Mouse (Mus musculus) embryonic facial prominence, embryonic 10.5 days (tissue): ENCODE measurements around the gene Tmem107. TPM values are rescaled to one million over a fixed set of nuclear protein-coding genes. Genes with fewer than 3 reads are reported as not detected.

Experiments
- DNase-seq: peaks from one replicate; pipeline ENCODE4 v3.0.0-alpha.2; 2017; ENCODE audit warnings: low spot score
- H3K27ac ChIP-seq: fragments of 300-500 bp; sonication (generic); replicated peaks from 2 replicates; pipeline ENCODE4 v1.5.1; 2016; ENCODE audit warnings: mild to moderate bottlenecking
- H3K27me3 ChIP-seq: fragments of 300-500 bp; sonication (generic); replicated peaks from 2 replicates; pipeline ENCODE4 v1.6.1; 2016; ENCODE audit warnings: low read depth, mild to moderate bottlenecking; ENCODE audit not compliant: poor library complexity, severe bottlenecking
- H3K36me3 ChIP-seq: fragments of 300-500 bp; sonication (generic); replicated peaks from 2 replicates; pipeline ENCODE4 v1.6.1; 2016; ENCODE audit warnings: mild to moderate bottlenecking, moderate library complexity
- H3K4me1 ChIP-seq: fragments of 300-500 bp; sonication (generic); 2 replicates; pipeline ENCODE4 v1.6.1; 2016
- H3K4me3 ChIP-seq: fragments of 300-500 bp; sonication (generic); 2 replicates; pipeline ENCODE4 v1.5.1; 2016; ENCODE audit warnings: mild to moderate bottlenecking, moderate library complexity
- H3K9me3 ChIP-seq: fragments of 300-500 bp; sonication (generic); 2 replicates; pipeline ENCODE4 v1.6.1; 2016; ENCODE audit warnings: mild to moderate bottlenecking
- WGBS: fragments of 180-500 bp; shearing (Covaris S2); methylation state at CpG from one replicate; pipeline ENCODE4 v1.1.7; 2016; 5-methylcytosine and 5-hydroxymethylcytosine counted together
- polyA plus RNA-seq: library from polyadenylated mRNA; unstranded; fragments of >200 nt; fragmentation: Nextera tagmentation; extraction: Ambion mirVana; gene quantifications from 2 replicates; pipeline ENCODE4 v1.2.1, GENCODE M21; 2016

Gene Tmem107
- polyA plus RNA-seq, 1 experiment from 2014 or later = 41.0 TPM

- Histone ChIP-seq H3K4me1 (peaks cover 41% of the 10 kb centered on the region), H3K36me3 (peaks cover 43% of the 10 kb centered on the region), H3K4me3 (peak overlapping the region; percentile 93), H3K9me3 (no peaks in the 10 kb centered on the region), H3K27me3 (no peaks in the 10 kb centered on the region), H3K27ac (peak overlapping the region; percentile 98)
- DNase-seq = no peak
- 18% methylated on average over 9 of the region's 9 CpGs for WGBS
These were observed 24.2 kb upstream of the Tmem107 start for GRCm38 (mm10) chr11:69046395-69046774.

GRCm38 (mm10) chr11:69047592-69047991 lies 23.0 kb upstream of the Tmem107 start:
- no peak overlapping the region for H3K27ac ChIP-seq
- DNase-seq = no peak
- 92% methylated on average over 12 of the region's 12 CpGs for WGBS
- H3K4me3 ChIP-seq = peak overlapping the region; percentile 93
- H3K27me3 ChIP-seq = no peaks in the 10 kb centered on the region
- no peaks in the 10 kb centered on the region for H3K9me3 ChIP-seq
- H3K36me3 ChIP-seq = peaks cover 55% of the 10 kb centered on the region
- H3K4me1 ChIP-seq = peaks cover 41% of the 10 kb centered on the region

DNA sequence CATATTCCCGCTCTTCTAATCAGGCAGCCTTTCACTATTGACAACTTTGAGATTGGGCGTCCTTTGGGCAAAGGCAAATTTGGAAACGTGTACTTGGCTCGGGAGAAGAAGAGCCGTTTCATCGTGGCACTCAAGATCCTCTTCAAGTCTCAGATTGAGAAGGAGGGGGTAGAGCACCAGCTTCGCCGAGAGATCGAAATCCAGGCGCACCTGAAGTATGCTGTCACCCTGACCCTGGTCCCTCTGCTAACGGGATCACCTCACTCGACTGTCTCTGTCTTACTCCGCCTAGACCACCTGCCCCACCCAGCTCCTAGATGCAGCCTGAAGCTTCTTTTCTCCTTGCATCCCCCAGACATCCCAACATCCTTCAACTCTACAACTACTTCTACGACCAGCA lies 22.5 kb upstream of the Tmem107 start:
- Histone ChIP-seq H3K36me3 (peaks cover 61% of the 10 kb centered on the region), H3K4me1 (peaks cover 41% of the 10 kb centered on the region), H3K27ac (no peak overlapping the region), H3K27me3 (no peaks in the 10 kb centered on the region), H3K4me3 (peak overlapping the region; percentile 93; the same call in 1 of the 2 replicates), H3K9me3 (no peaks in the 10 kb centered on the region)
- WGBS = 94% methylated on average over 14 of the region's 14 CpGs
- DNase-seq = no peak

DNA sequence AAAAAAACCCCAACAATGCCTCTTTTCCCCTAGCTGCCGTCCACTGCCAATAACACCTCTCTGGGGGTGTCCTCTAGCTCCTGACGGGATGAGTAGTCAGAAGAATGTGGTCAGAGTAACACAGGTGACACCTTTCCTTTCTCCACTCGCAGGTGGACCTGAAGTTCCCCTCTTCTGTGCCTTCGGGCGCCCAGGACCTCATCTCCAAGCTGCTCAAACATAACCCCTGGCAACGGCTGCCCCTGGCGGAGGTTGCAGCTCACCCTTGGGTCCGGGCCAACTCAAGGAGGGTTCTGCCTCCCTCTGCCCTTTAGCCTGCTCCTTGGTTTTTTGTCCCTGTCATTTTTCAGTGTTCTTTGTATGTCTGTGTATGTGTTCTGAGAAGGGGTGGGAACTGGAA lies 19.9 kb upstream of the Tmem107 start:
- no peak for DNase-seq
- peaks cover 77% of the 10 kb centered on the region for H3K36me3 ChIP-seq
- peaks cover 33% of the 10 kb centered on the region for H3K4me1 ChIP-seq
- WGBS = 92% methylated on average over 8 of the region's 8 CpGs
- no peak overlapping the region for H3K4me3 ChIP-seq
- no peaks in the 10 kb centered on the region for H3K27me3 ChIP-seq
- no peak overlapping the region for H3K27ac ChIP-seq
- no peaks in the 10 kb centered on the region for H3K9me3 ChIP-seq

DNA sequence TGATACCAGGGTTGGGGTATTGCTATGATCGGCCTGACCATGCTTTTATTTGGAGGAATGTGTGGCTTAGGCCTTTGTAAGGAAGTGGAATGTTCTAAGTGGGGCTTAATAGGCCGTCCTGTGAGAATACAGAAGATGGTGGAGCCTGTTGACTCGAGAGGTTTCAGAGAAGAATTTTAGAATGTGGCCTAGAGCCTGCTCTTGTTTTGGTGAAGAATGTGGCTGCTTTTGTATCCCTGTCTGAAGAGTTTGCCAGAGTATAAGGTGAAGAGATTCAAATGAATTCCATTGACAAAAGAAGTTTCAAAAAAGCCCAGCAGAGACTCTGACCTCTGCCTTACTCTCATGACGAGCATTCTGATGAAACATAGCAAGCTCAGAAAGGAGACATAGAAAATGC lies 18.8 kb upstream of the Tmem107 start:
- Histone ChIP-seq H3K4me1 (peaks cover 27% of the 10 kb centered on the region), H3K36me3 (peaks cover 77% of the 10 kb centered on the region), H3K27ac (no peak overlapping the region), H3K9me3 (no peaks in the 10 kb centered on the region), H3K4me3 (no peak overlapping the region), H3K27me3 (no peaks in the 10 kb centered on the region)
- WGBS = 77% methylated on average over 4 of the region's 4 CpGs
- DNase-seq = no peak

DNA sequence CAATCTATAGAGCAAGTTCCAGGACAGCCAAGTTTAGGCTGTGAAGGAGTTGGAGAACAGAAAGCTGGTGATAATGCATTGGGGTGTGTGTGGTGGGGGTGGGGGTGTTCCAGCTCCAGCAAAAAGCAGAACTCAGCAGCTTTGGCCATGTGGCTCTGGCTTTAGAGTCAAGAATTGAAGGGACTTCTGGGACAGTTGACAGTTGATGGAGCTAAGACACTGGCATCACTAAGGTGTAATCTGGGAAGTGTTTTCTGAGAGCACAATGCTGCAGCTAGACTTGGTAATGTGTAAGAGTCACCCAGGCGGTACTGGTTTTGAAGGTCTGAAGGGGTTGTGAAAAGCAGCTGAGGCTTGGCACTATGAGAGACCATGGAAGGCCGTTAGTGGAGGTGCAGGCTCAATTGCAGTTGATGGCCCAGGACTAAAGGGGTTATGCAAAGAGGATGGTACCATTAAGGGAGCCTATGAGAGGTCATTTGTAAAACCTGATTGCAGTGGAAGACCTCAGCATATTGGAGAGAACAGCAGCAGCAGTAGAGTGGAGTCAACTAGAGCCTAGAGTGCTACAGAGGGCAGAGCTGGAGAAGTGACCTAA lies 17.7 kb upstream of the Tmem107 start:
- no peak for DNase-seq
- Histone ChIP-seq H3K4me1 (peaks cover 15% of the 10 kb centered on the region), H3K9me3 (no peaks in the 10 kb centered on the region), H3K36me3 (peaks cover 69% of the 10 kb centered on the region), H3K27me3 (no peaks in the 10 kb centered on the region), H3K27ac (no peak overlapping the region), H3K4me3 (no peak overlapping the region)
- WGBS = 89% methylated on average over 2 of the region's 2 CpGs

- peaks cover 59% of the 10 kb centered on the region for H3K36me3 ChIP-seq
- DNase-seq = no peak
- H3K27me3 ChIP-seq = no peaks in the 10 kb centered on the region
- H3K4me3 ChIP-seq = 0 out of 2 replicates have a peak overlapping the region, but pooled peaks have one; percentile 8
- peaks cover 12% of the 10 kb centered on the region for H3K4me1 ChIP-seq
- whole genome bisulfite sequencing = 79% methylated on average over 3 of the region's 3 CpGs
- H3K9me3 ChIP-seq = no peaks in the 10 kb centered on the region
- no peak overlapping the region for H3K27ac ChIP-seq
These were observed 16.8 kb upstream of the Tmem107 start for GRCm38 (mm10) chr11:69053848-69054247.

DNA sequence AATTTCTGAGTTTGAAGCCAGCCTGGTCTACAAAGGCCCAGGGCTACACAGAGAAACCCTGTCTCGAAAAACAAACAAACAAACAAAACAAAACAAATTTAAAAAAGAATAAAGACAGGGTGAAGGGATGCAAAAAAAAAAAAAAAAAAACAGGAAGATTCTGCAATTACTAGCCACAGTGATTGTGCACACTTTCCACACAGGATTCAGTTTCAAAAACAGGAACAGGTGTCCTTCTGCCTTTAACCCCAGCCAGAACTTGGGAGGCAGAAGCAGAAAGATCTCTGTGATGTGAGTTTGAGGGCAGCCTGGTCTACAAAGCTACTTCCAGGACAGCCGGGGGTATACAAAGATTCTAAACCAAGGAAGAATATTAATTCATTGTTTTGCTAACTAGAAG lies 12.3 kb upstream of the Tmem107 start:
- H3K4me3 ChIP-seq = peak overlapping the region; percentile 90
- DNase-seq = no peak
- H3K27ac ChIP-seq = peak overlapping the region; percentile 89
- 73% methylated on average over 2 of the region's 2 CpGs for WGBS
- peaks cover 15% of the 10 kb centered on the region for H3K36me3 ChIP-seq
- H3K9me3 ChIP-seq = no peaks in the 10 kb centered on the region
- H3K27me3 ChIP-seq = peaks cover 9% of the 10 kb centered on the region
- peaks cover 29% of the 10 kb centered on the region for H3K4me1 ChIP-seq

- no peak for DNase-seq
- 2% methylated on average over 19 of the region's 19 CpGs for WGBS
- Histone ChIP-seq H3K9me3 (no peaks in the 10 kb centered on the region), H3K4me1 (peaks cover 31% of the 10 kb centered on the region), H3K36me3 (peaks cover 9% of the 10 kb centered on the region), H3K27me3 (peaks cover 9% of the 10 kb centered on the region), H3K27ac (peak overlapping the region; percentile 89), H3K4me3 (peak overlapping the region; percentile 90)
These were observed 11.8 kb upstream of the Tmem107 start for GRCm38 (mm10) chr11:69058729-69059356.

DNA sequence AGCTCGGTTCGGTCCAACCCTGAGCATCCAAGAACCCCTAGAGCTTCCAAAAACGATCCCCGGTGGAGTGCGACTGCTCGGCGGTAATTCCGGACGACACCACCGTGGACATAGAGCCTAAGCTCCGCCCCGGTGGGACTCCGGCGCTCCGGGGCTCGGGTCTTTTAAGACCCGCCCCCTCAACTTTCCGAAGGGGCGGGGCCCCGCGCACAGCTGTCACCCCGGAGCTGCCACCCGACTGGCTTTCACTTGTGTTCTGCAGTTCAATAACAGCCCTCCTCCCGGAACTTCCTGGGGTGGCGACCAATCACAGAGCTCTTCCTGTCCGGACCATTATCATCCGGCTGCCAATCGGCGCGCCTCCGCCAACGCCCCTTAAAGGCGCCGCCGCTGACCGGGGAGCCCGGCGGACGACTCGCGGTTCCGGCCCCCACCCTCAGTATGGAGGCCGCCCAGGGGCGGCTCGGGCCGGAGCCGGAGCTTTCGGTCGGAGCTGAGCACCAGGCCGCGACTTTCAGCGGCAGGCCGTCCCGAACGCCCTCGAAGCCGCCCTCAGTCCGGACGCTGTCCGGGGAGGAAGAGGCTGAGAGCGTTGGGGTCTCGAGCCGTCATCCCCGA lies 11.1 kb upstream of the Tmem107 start, which contains the start of gene Borcs6:
Gene Borcs6, plus strand, starts transcription at position 361 of the 618 bp plus-strand sequence.
- under 1% methylated on average over 64 of the region's 64 CpGs for WGBS
- peak within 1 kb of the TSS; percentile 90 for H3K4me3 ChIP-seq
- peak within 1 kb of the TSS; percentile 89 for H3K27ac ChIP-seq
- peaks cover 9% of the 10 kb centered on the region for H3K27me3 ChIP-seq
- peaks cover 3% of the 10 kb centered on the region for H3K36me3 ChIP-seq
- H3K9me3 ChIP-seq = no peaks in the 10 kb centered on the region
- H3K4me1 ChIP-seq = peaks cover 37% of the 10 kb centered on the region
- peak; percentile 98 for DNase-seq

GRCm38 (mm10) chr11:69059975-69060411 lies 10.6 kb upstream of the Tmem107 start:
- Histone ChIP-seq H3K4me3 (peak overlapping the region; percentile 90), H3K9me3 (no peaks in the 10 kb centered on the region), H3K4me1 (peaks cover 42% of the 10 kb centered on the region), H3K27me3 (peaks cover 9% of the 10 kb centered on the region), H3K27ac (peak overlapping the region; percentile 89), H3K36me3 (no peaks in the 10 kb centered on the region; the same call in 1 of the 2 replicates)
- WGBS = under 1% methylated on average over 49 of the region's 49 CpGs
- no peak for DNase-seq

GRCm38 (mm10) chr11:69060448-69061254 lies 10.0 kb upstream of the Tmem107 start:
- no peaks in the 10 kb centered on the region for H3K9me3 ChIP-seq
- H3K4me1 ChIP-seq = peaks cover 42% of the 10 kb centered on the region
- DNase-seq = peak; percentile 60
- no peaks in the 10 kb centered on the region for H3K36me3 ChIP-seq
- peak overlapping the region; percentile 90 for H3K4me3 ChIP-seq
- H3K27me3 ChIP-seq = peaks cover 9% of the 10 kb centered on the region
- WGBS = under 1% methylated on average over 40 of the region's 40 CpGs
- H3K27ac ChIP-seq = peak overlapping the region; percentile 89
